Mouse (Mus musculus): ENCODE results near the gene Bnc2. TPM values are rescaled to one million over a fixed set of nuclear protein-coding genes. Genes with fewer than 3 reads are reported as not detected.

Gene Bnc2
- polyA plus RNA-seq, 1 experiment from 2014 or later: 5.8 TPM

- WGBS: 66% methylated on average over 2 of the region's 2 CpGs
- Histone ChIP-seq H3K27ac (ENCODE audit: low read depth, low read length) (no peak overlapping the region), H3K4me2 (replicated peaks; ENCODE audit: low read depth) (no peak overlapping the region), H3K9ac (ENCODE audit: low read depth, low read length) (no peak overlapping the region), H3K9me3 (ENCODE audit: control insufficient read depth) (no peaks in the 10 kb centered on the region), H3K27me3 (replicated peaks; ENCODE audit: control insufficient read depth, insufficient read depth, low read length) (no peaks in the 10 kb centered on the region), H3K4me3 (ENCODE audit: low read depth, low read length) (no peak overlapping the region), H3K36me3 (ENCODE audit: control insufficient read depth, insufficient read depth) (no peaks in the 10 kb centered on the region), H3K4me1 (replicated peaks; ENCODE audit: control insufficient read depth, insufficient read depth, low read length) (no peaks in the 10 kb centered on the region)
- no peak for ATAC-seq
- TF ChIP-seq CTCF (IDR thresholded peaks at IDR 0.05; ENCODE audit: low read depth): no peak
Observed at GRCm38 (mm10) chr4:84282651-84283050, 392.4 kb downstream of the Bnc2 start.

DNA sequence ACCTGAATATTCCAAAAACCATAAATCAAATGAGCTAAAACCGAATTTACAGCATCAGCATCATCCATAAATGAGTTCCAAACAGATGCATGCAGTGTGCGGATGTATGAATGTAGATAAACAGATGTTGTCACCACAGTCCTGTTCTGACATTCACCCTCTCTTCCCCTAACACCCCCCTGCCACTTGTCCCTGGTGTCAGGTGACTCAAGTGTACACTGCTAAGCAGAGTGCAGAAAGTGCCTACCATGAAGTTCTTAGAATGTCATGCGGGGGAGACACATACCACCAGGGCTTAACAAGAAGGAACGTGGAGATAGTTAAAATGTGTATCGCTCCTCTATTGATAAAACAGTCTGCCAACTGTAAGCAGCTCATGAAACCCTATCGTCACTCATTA, 396.9 kb downstream of the Bnc2 start:
- 70% methylated on average over 6 of the region's 6 CpGs for WGBS
- TF ChIP-seq CTCF (IDR thresholded peaks at IDR 0.05; ENCODE audit: low read depth): no peak
- no peaks in the 10 kb centered on the region for H3K4me1 ChIP-seq (replicated peaks; ENCODE audit: control insufficient read depth, insufficient read depth, low read length)
- no peak for ATAC-seq
- no peak overlapping the region for H3K4me3 ChIP-seq (ENCODE audit: low read depth, low read length)
- no peaks in the 10 kb centered on the region for H3K9me3 ChIP-seq (ENCODE audit: control insufficient read depth)
- no peak overlapping the region for H3K9ac ChIP-seq (ENCODE audit: low read depth, low read length)
- H3K36me3 ChIP-seq (ENCODE audit: control insufficient read depth, insufficient read depth): no peaks in the 10 kb centered on the region
- no peaks in the 10 kb centered on the region for H3K27me3 ChIP-seq (replicated peaks; ENCODE audit: control insufficient read depth, insufficient read depth, low read length)
- no peak overlapping the region for H3K27ac ChIP-seq (ENCODE audit: low read depth, low read length)
- H3K4me2 ChIP-seq (replicated peaks; ENCODE audit: low read depth): no peak overlapping the region

DNA sequence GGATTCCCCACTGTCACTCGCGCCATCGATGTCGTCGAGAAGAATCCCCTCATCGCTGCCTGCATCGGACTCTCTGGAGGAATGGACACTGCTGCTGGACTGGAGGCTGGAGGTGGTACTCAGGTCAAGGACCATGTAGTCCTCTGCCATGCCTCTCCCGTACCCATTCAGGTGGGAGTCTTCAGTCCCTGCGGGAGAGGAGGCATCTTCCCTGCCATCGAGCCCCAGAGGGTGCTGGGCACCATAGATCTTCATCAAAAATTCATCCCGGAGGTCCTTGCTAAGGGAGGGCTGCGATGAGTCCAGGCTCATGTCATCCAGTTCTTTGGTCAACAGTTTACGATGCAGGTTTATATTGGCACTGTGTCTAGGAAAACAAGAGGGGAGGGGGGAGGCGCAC, 399.0 kb downstream of the Bnc2 start:
- Histone ChIP-seq H3K4me2 (replicated peaks; ENCODE audit: low read depth) (no peak overlapping the region), H3K27ac (ENCODE audit: low read depth, low read length) (no peak overlapping the region), H3K9ac (ENCODE audit: low read depth, low read length) (no peak overlapping the region), H3K36me3 (ENCODE audit: control insufficient read depth, insufficient read depth) (no peaks in the 10 kb centered on the region), H3K4me1 (replicated peaks; ENCODE audit: control insufficient read depth, insufficient read depth, low read length) (no peaks in the 10 kb centered on the region), H3K4me3 (ENCODE audit: low read depth, low read length) (no peak overlapping the region), H3K9me3 (ENCODE audit: control insufficient read depth) (no peaks in the 10 kb centered on the region), H3K27me3 (replicated peaks; ENCODE audit: control insufficient read depth, insufficient read depth, low read length) (no peaks in the 10 kb centered on the region)
- no peak for TF ChIP-seq CTCF (IDR thresholded peaks at IDR 0.05; ENCODE audit: low read depth)
- ATAC-seq: no peak
- 90% methylated on average over 14 of the region's 14 CpGs for WGBS

- H3K9ac ChIP-seq (ENCODE audit: low read depth, low read length): no peak overlapping the region
- TF ChIP-seq CTCF (IDR thresholded peaks at IDR 0.05; ENCODE audit: low read depth): no peak
- H3K27ac ChIP-seq (ENCODE audit: low read depth, low read length): no peak overlapping the region
- 69% methylated on average over 3 of the region's 3 CpGs for WGBS
- H3K36me3 ChIP-seq (ENCODE audit: control insufficient read depth, insufficient read depth): no peaks in the 10 kb centered on the region
- no peak for ATAC-seq
- no peak overlapping the region for H3K4me2 ChIP-seq (replicated peaks; ENCODE audit: low read depth)
- H3K9me3 ChIP-seq (ENCODE audit: control insufficient read depth): no peaks in the 10 kb centered on the region
- H3K4me3 ChIP-seq (ENCODE audit: low read depth, low read length): no peak overlapping the region
- H3K27me3 ChIP-seq (replicated peaks; ENCODE audit: control insufficient read depth, insufficient read depth, low read length): no peaks in the 10 kb centered on the region
- no peaks in the 10 kb centered on the region for H3K4me1 ChIP-seq (replicated peaks; ENCODE audit: control insufficient read depth, insufficient read depth, low read length)
Observed at GRCm38 (mm10) chr4:84274158-84274557, 400.9 kb downstream of the Bnc2 start.

DNA sequence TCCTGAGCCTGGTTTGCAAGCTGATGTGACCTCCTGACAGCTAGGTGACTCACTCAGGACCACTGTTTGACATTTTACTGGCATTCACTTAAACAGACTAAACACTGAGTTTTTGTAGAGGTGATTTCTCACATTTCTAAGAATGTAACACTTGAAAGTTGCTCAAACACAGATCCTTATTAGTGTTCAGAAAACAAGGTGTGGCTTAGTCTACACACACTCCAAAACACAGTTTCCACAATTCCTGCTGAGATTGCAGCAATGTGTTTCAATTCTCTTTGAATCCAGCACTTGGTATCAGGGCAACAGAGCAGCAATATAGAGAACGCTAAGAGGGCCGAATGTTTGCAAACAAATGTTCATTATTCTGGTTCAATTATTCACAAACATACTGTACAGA, 402.2 kb downstream of the Bnc2 start:
- H3K27ac ChIP-seq (ENCODE audit: low read depth, low read length): no peak overlapping the region
- 65% methylated on average over 2 of the region's 2 CpGs for WGBS
- no peaks in the 10 kb centered on the region for H3K4me1 ChIP-seq (replicated peaks; ENCODE audit: control insufficient read depth, insufficient read depth, low read length)
- no peak for TF ChIP-seq CTCF (IDR thresholded peaks at IDR 0.05; ENCODE audit: low read depth)
- no peaks in the 10 kb centered on the region for H3K36me3 ChIP-seq (ENCODE audit: control insufficient read depth, insufficient read depth)
- H3K9ac ChIP-seq (ENCODE audit: low read depth, low read length): no peak overlapping the region
- no peaks in the 10 kb centered on the region for H3K27me3 ChIP-seq (replicated peaks; ENCODE audit: control insufficient read depth, insufficient read depth, low read length)
- ATAC-seq: no peak
- no peak overlapping the region for H3K4me2 ChIP-seq (replicated peaks; ENCODE audit: low read depth)
- H3K9me3 ChIP-seq (ENCODE audit: control insufficient read depth): no peaks in the 10 kb centered on the region
- no peak overlapping the region for H3K4me3 ChIP-seq (ENCODE audit: low read depth, low read length)

DNA sequence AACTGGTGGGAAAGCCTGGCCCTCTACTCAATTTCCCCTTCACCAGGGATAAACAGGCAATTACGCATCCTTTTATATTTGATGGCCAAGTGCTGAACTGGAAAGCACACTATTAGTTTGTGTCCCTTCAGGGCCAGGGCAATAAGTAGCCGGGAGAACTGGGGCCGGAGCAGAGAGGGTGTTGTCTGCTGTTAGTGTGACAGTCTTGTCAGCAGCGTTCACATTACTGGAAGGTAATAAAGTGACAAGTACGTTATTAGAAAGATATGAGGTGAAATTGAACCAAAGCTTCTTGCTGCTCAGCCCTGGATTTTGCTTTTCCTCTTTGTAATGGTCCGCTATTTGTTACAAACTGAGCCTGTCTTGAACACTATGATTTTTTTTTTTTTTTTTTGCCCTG, 405.2 kb downstream of the Bnc2 start:
- Histone ChIP-seq H3K4me2 (replicated peaks; ENCODE audit: low read depth) (no peak overlapping the region), H3K4me3 (ENCODE audit: low read depth, low read length) (no peak overlapping the region), H3K9me3 (ENCODE audit: control insufficient read depth) (no peaks in the 10 kb centered on the region), H3K36me3 (ENCODE audit: control insufficient read depth, insufficient read depth) (no peaks in the 10 kb centered on the region), H3K27ac (ENCODE audit: low read depth, low read length) (no peak overlapping the region), H3K27me3 (replicated peaks; ENCODE audit: control insufficient read depth, insufficient read depth, low read length) (no peaks in the 10 kb centered on the region), H3K4me1 (replicated peaks; ENCODE audit: control insufficient read depth, insufficient read depth, low read length) (no peaks in the 10 kb centered on the region), H3K9ac (ENCODE audit: low read depth, low read length) (no peak overlapping the region)
- 64% methylated on average over 6 of the region's 6 CpGs for WGBS
- ATAC-seq: no peak
- no peak for TF ChIP-seq CTCF (IDR thresholded peaks at IDR 0.05; ENCODE audit: low read depth)

DNA sequence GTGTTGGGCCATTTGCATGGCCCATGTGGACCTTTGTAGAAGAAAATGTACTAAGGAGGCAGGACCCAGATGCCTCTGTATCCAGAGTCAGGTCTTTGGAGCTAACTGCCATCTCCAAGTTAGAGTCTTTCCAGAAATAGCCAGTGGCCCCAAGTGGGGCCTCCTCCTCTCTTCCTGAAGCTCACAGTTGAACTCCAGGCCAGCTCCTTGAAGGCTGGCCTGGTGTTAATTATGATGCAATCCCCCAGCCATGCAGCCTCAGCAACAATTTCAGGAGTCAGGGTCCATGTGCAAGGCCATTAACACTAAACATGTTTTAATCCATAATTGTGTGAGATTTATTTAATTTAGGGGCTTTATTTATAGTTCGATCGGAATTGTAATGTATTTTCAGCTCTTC, 427.7 kb downstream of the Bnc2 start:
- H3K4me1 ChIP-seq (replicated peaks; ENCODE audit: control insufficient read depth, insufficient read depth, low read length): no peaks in the 10 kb centered on the region
- no peaks in the 10 kb centered on the region for H3K36me3 ChIP-seq (ENCODE audit: control insufficient read depth, insufficient read depth)
- no peaks in the 10 kb centered on the region for H3K27me3 ChIP-seq (replicated peaks; ENCODE audit: control insufficient read depth, insufficient read depth, low read length)
- no peak for TF ChIP-seq CTCF (IDR thresholded peaks at IDR 0.05; ENCODE audit: low read depth)
- 84% methylated on average over 2 of the region's 2 CpGs for WGBS
- ATAC-seq: no peak
- no peak overlapping the region for H3K9ac ChIP-seq (ENCODE audit: low read depth, low read length)
- no peak overlapping the region for H3K4me3 ChIP-seq (ENCODE audit: low read depth, low read length)
- no peaks in the 10 kb centered on the region for H3K9me3 ChIP-seq (ENCODE audit: control insufficient read depth)
- H3K4me2 ChIP-seq (replicated peaks; ENCODE audit: low read depth): no peak overlapping the region
- no peak overlapping the region for H3K27ac ChIP-seq (ENCODE audit: low read depth, low read length)
